Mouse (Mus musculus): ENCODE results near the gene 2310057M21Rik. TPM values are rescaled to one million over a fixed set of nuclear protein-coding genes. Genes with fewer than 3 reads are reported as not detected.

The 2310057M21Rik gene
- polyA plus RNA-seq, 1 experiment from 2014 or later = 24.3 TPM

DNA sequence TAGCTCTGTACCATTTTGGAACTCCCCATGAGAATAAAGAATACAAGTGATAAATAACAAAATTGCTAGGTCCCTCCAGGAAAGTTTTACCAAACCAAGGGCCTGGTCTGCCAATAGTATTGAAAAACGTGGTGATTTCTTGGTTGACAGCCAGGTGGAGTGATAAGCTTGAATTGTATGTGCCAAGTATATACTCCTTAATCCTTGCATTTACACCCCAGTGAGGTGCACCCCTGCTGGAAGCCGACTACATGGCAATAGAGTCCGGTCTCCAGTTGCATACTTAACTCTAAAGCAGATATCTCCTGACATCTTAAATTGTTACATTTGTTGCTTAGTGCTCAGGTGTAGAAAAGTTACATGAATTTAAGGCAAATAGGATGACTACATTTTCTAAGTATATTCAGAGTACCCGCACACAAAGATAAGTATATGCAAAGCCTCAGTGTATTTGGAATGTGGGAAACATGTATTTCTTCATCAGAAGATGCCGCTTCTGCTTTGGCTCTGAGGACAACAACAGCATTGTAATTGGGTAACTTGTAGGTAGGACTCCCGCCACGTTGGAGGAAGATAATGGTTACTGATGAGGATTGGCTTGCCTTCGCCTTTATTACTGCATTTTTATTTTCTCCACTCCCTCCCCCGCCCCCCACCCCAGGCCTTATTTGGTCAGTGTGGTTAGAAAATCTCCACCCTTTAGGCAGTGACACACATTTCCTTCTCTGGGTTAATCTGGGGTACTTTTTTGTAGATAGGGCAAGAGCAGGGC lies 9.5 kb upstream of the 2310057M21Rik start:
- Histone ChIP-seq H3K4me1 (ENCODE audit: insufficient read depth) (no peaks in the 10 kb centered on the region; the same call in 1 of the 2 replicates), H3K36me3 (ENCODE audit: insufficient read depth) (peaks cover 6% of the 10 kb centered on the region; the same call in 1 of the 2 replicates), H3K4me3 (ENCODE audit: low read depth, low read length) (peak overlapping the region; percentile 70), H3K27me3 (ENCODE audit: insufficient read depth, low read length) (no peaks in the 10 kb centered on the region), H3K27ac (ENCODE audit: low read depth) (peak overlapping the region; percentile 97; the same call in 1 of the 2 replicates), H3K9ac (peak overlapping the region; percentile 90), H3K4me2 (peak overlapping the region; percentile 79), H3K9me3 (ENCODE audit: low read depth, low read length) (no peaks in the 10 kb centered on the region)
- 64% methylated on average over 9 of the region's 9 CpGs for WGBS
- peak; percentile 42 for TF ChIP-seq CTCF (IDR thresholded peaks at IDR 0.05; ENCODE audit: low read depth)
- DNase-seq (peak; percentile 42), ATAC-seq (ENCODE audit: insufficient read depth) (no peak)

- H3K4me2 ChIP-seq = peak overlapping the region; percentile 79
- peak overlapping the region; percentile 97 for H3K27ac ChIP-seq (ENCODE audit: low read depth)
- WGBS = 5% methylated on average over 9 of the region's 9 CpGs
- DNase-seq (no peak), ATAC-seq (ENCODE audit: insufficient read depth) (no peak; the same call in none of the 2 replicates)
- peaks cover 6% of the 10 kb centered on the region; the same call in 1 of the 2 replicates for H3K36me3 ChIP-seq (ENCODE audit: insufficient read depth)
- TF ChIP-seq CTCF (IDR thresholded peaks at IDR 0.05; ENCODE audit: low read depth) = no peak
- H3K9me3 ChIP-seq (ENCODE audit: low read depth, low read length) = no peaks in the 10 kb centered on the region
- no peaks in the 10 kb centered on the region; the same call in 1 of the 2 replicates for H3K4me1 ChIP-seq (ENCODE audit: insufficient read depth)
- peak overlapping the region; percentile 90 for H3K9ac ChIP-seq
- H3K27me3 ChIP-seq (ENCODE audit: insufficient read depth, low read length) = no peaks in the 10 kb centered on the region
- peak overlapping the region; percentile 70 for H3K4me3 ChIP-seq (ENCODE audit: low read depth, low read length)
Observed at GRCm38 (mm10) chr7:131371470-131371860, 8.9 kb upstream of the 2310057M21Rik start.

DNA sequence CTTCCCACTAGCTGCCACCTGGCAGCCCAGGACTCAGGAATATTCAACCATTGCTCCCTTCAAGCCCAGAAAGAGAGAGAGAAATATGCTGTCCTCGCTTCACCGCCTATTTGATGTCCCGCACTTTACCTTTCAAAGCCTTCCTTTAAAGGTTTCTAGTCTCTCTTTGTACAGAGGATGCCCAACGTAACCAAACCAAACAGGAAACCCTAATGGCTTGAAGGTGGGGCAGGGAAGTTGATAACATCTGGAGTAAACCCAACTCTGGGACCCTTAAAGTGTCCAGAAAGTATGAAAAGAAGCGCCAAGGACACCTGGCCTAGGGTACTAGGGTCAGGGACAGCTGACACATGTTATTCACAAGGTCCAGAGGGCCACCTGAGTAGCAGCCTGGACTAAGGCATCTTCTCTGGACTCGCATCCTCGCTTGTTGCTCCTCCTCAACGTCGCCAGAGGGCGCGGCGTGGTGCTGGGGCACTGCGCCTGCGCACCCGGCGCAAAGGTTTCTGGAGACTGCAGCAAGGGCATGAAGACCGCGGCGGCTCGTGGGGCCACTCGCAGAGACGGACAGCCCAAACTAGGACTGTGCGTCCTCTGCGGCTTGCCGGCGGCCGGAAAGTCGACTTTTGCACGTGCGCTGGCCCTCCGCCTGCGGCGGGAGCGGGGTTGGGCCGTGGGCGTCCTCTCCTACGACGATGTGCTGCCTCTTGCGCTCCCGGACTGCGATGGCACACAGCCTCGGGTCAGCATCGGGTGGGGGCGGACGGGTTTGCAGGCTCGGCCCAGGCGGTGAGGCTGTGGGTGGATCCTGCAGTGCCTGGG lies 8.3 kb upstream of the 2310057M21Rik start, which contains the start of gene Pstk:
TSS of gene Pstk (plus strand) at position 494 of the 822 bp plus-strand sequence.
- Histone ChIP-seq H3K36me3 (ENCODE audit: insufficient read depth) (peaks cover 6% of the 10 kb centered on the region; the same call in 1 of the 2 replicates), H3K27ac (ENCODE audit: low read depth) (peak within 1 kb of the TSS; percentile 97), H3K9me3 (ENCODE audit: low read depth, low read length) (no peaks in the 10 kb centered on the region), H3K27me3 (ENCODE audit: insufficient read depth, low read length) (no peaks in the 10 kb centered on the region), H3K4me1 (ENCODE audit: insufficient read depth) (no peaks in the 10 kb centered on the region; the same call in 1 of the 2 replicates), H3K9ac (peak within 1 kb of the TSS; percentile 90), H3K4me3 (ENCODE audit: low read depth, low read length) (peak within 1 kb of the TSS; percentile 70), H3K4me2 (peak within 1 kb of the TSS; percentile 79)
- DNase-seq = peak; percentile 95
- ATAC-seq (ENCODE audit: insufficient read depth) = peak; percentile 98
- WGBS = 4% methylated on average over 47 of the region's 47 CpGs
- peak; percentile 91 for TF ChIP-seq CTCF (IDR thresholded peaks at IDR 0.05; ENCODE audit: low read depth)

GRCm38 (mm10) chr7:131364131-131364530 lies 1.6 kb upstream of the 2310057M21Rik start:
- Histone ChIP-seq H3K9ac (no peak overlapping the region), H3K27me3 (ENCODE audit: insufficient read depth, low read length) (no peaks in the 10 kb centered on the region), H3K4me3 (ENCODE audit: low read depth, low read length) (no peak overlapping the region), H3K36me3 (ENCODE audit: insufficient read depth) (peaks cover 11% of the 10 kb centered on the region), H3K4me1 (ENCODE audit: insufficient read depth) (peaks cover 11% of the 10 kb centered on the region; the same call in 1 of the 2 replicates), H3K4me2 (no peak overlapping the region), H3K27ac (ENCODE audit: low read depth) (no peak overlapping the region), H3K9me3 (ENCODE audit: low read depth, low read length) (no peaks in the 10 kb centered on the region)
- ATAC-seq (ENCODE audit: insufficient read depth) (no peak), DNase-seq (no peak)
- WGBS = 76% methylated on average over 8 of the region's 8 CpGs
- no peak for TF ChIP-seq CTCF (IDR thresholded peaks at IDR 0.05; ENCODE audit: low read depth)

DNA sequence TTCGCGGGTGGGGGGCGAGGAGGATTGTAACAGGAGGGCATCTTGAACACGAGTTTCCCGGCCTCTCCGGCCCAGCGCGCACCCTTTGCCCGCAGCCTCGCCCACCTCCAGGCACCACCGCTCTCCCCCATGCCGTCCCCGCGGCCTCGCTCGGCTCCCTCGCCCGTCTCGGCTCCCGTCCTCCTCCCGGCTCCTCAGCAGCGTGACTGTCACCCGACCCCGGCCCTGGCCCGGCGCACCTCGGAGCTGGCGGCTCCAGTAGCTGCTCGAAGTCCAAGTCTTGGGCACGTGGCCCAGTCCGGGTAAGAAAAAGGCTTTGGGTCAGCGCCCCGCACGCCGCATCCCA lies 317 bp downstream of the 2310057M21Rik start:
- TF ChIP-seq CTCF (IDR thresholded peaks at IDR 0.05; ENCODE audit: low read depth) = no peak
- WGBS = 0% methylated on average over 35 of the region's 35 CpGs

GRCm38 (mm10) chr7:131356105-131356504 lies 6.5 kb downstream of the 2310057M21Rik start:
- WGBS = 92% methylated on average over 13 of the region's 13 CpGs
- DNase-seq (no peak), ATAC-seq (ENCODE audit: insufficient read depth) (no peak)
- Histone ChIP-seq H3K4me1 (ENCODE audit: insufficient read depth) (0 out of 2 replicates have a peak, but pooled peaks cover under 1% of the 10 kb centered on the region), H3K27ac (ENCODE audit: low read depth) (no peak overlapping the region), H3K4me2 (no peak overlapping the region), H3K36me3 (ENCODE audit: insufficient read depth) (peaks cover 66% of the 10 kb centered on the region), H3K27me3 (ENCODE audit: insufficient read depth, low read length) (no peaks in the 10 kb centered on the region), H3K9ac (no peak overlapping the region), H3K4me3 (ENCODE audit: low read depth, low read length) (no peak overlapping the region), H3K9me3 (ENCODE audit: low read depth, low read length) (no peaks in the 10 kb centered on the region)
- no peak for TF ChIP-seq CTCF (IDR thresholded peaks at IDR 0.05; ENCODE audit: low read depth)

More for the DNA sequence above, 317 bp downstream of the 2310057M21Rik start:
- Histone ChIP-seq H3K4me3 (ENCODE audit: low read depth, low read length) (peak overlapping the region; percentile 92), H3K9me3 (ENCODE audit: low read depth, low read length) (no peaks in the 10 kb centered on the region), H3K27ac (ENCODE audit: low read depth) (peak overlapping the region; percentile 89), H3K4me1 (ENCODE audit: insufficient read depth) (peaks cover 11% of the 10 kb centered on the region; the same call in 1 of the 2 replicates), H3K36me3 (ENCODE audit: insufficient read depth) (peaks cover 28% of the 10 kb centered on the region), H3K4me2 (peak overlapping the region; percentile 92), H3K9ac (peak overlapping the region; percentile 88), H3K27me3 (ENCODE audit: insufficient read depth, low read length) (no peaks in the 10 kb centered on the region)
- ATAC-seq (ENCODE audit: insufficient read depth) = peak; percentile 82
- no peak for DNase-seq

Measured in lung, embryonic 14.5 days (tissue).